Mouse (Mus musculus) ES-E14 (cell line): ENCODE data around the gene Dppa3. TPM values are rescaled to one million over a fixed set of nuclear protein-coding genes. Genes with fewer than 3 reads are reported as not detected.

Experiments
- DNase-seq: peaks from one replicate; pipeline ENCODE4 v3.0.0-alpha.2; 2013; ENCODE audit warnings: low read depth, low spot score
- H3K27ac ChIP-seq: 2 replicates; pipeline ENCODE4 v1.5.1; 2012; ENCODE audit warnings: low read depth, mild to moderate bottlenecking, low read length, moderate library complexity, mixed read lengths; ENCODE audit not compliant: poor library complexity, insufficient read depth, severe bottlenecking
- H3K36me3 ChIP-seq: 2 replicates; pipeline ENCODE4 v1.6.1; 2012; ENCODE audit warnings: mild to moderate bottlenecking, low read length, moderate library complexity, mixed read lengths; ENCODE audit not compliant: control insufficient read depth, poor library complexity, insufficient read depth, severe bottlenecking
- H3K4me1 ChIP-seq, 2 experiments: fragments of 150-350 bp in 1 of 2; sonication (generic) in 1 of 2; 2 replicates each; pipeline ENCODE4 v1.6.1; 2012; ENCODE audit warnings: low read length in 2 of 2, mild to moderate bottlenecking in 1 of 2, mixed read lengths in 1 of 2; ENCODE audit not compliant: control insufficient read depth in 2 of 2, insufficient read depth in 2 of 2, poor library complexity in 1 of 2
- H3K4me3 ChIP-seq, 2 experiments: fragments of 150-350 bp in 1 of 2; sonication (generic) in 1 of 2; 2 replicates each; pipeline ENCODE4 v1.5.1; 2012; ENCODE audit warnings: low read length in 2 of 2, low read depth in 1 of 2, mild to moderate bottlenecking in 1 of 2, mixed read lengths in 1 of 2; ENCODE audit not compliant: insufficient read depth in 1 of 2, poor library complexity in 1 of 2, severe bottlenecking in 1 of 2
- H3K9ac ChIP-seq: 2 replicates; pipeline ENCODE4 v1.6.1; 2012; ENCODE audit warnings: low read depth, mild to moderate bottlenecking, low read length, mixed read lengths; ENCODE audit not compliant: poor library complexity, insufficient read depth, severe bottlenecking
- H3K9me3 ChIP-seq: fragments of 150-350 bp; sonication (generic); 2 replicates; pipeline ENCODE4 v1.6.1; 2012; ENCODE audit warnings: low read depth, mild to moderate bottlenecking, low read length; ENCODE audit not compliant: control insufficient read depth, insufficient read depth
- CHD2 ChIP-seq: IDR thresholded peaks from 2 replicates; pipeline ENCODE4 v1.6.1; 2014; ENCODE audit warnings: mild to moderate bottlenecking, low read depth, low read length, inconsistent platforms
- HCFC1 ChIP-seq: IDR thresholded peaks from 2 replicates; pipeline ENCODE4 v1.6.1; 2012; ENCODE audit warnings: low read length, inconsistent platforms, borderline replicate concordance; ENCODE audit not compliant: insufficient read depth
- MAFK ChIP-seq: IDR thresholded peaks from 2 replicates; pipeline ENCODE4 v1.6.1; 2014; ENCODE audit warnings: mild to moderate bottlenecking, low read depth, low read length, inconsistent platforms; ENCODE audit not compliant: insufficient read depth
- ZC3H11A ChIP-seq: IDR thresholded peaks from 2 replicates; pipeline ENCODE4 v1.6.1; 2012; ENCODE audit warnings: low read depth, mild to moderate bottlenecking, inconsistent platforms, low read length, borderline replicate concordance
- ZNF384 ChIP-seq: IDR thresholded peaks from 2 replicates; pipeline ENCODE4 v1.6.1; 2012; ENCODE audit warnings: low read depth, low read length, inconsistent platforms
- in situ Hi-C, 2 experiments: fragments of 600-800 bp; cut with MboI; formaldehyde crosslinking; loops; one replicate each; pipeline ENCODE4 v1.15.1; 2025; ENCODE audit warnings: low sequenced_read_pairs in 2 of 2, inconsistent platforms in 1 of 2; ENCODE audit not compliant: unreplicated experiment in 2 of 2
- total RNA-seq: library from RNA; depleted of rRNA; stranded (reverse); fragments of 300-350 nt; gene quantifications from 2 replicates; pipeline ENCODE4 v1.2.3, GENCODE M21; 2012

Gene Dppa3
- total RNA-seq, 1 experiment = 19.2 TPM

DNA sequence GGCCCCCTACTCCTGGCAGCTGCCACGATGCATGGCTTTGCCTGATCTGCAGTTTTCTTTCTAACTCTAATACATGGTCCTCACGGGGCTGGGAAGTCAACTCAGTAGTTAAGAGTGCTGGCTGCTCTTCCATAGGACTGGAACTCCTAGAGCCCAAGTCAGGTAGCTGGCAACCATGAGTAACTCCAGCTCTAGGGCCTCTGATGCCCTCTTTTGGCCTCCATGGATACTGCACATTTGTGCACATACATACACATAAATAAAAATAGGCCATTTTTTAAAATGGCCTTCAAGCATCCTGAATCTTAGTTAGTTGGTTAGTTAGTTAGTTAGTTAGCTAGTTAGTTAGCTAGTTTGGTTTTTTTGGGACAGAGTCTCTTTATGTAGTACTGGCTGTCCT, 33.3 kb upstream of the Dppa3 start:
- in situ Hi-C loops = loop anchor here in 1 of 2 experiments (25.0 kb wide), 1 partner anchor 106 kb away; the partner anchor contains the start of gene Rimklb
- no peak overlapping the region for H3K27ac ChIP-seq
- H3K9me3 ChIP-seq = no peaks in the 10 kb centered on the region
- H3K4me1 ChIP-seq = 0 out of 4 replicates have a peak, but pooled peaks cover 0 to 2% of the 10 kb centered on the region in 2 experiments
- H3K36me3 ChIP-seq = no peaks in the 10 kb centered on the region; the same call in none of the 2 replicates
- TF ChIP-seq MAFK (no peak), HCFC1 (no peak)
- no peak overlapping the region for H3K4me3 ChIP-seq
- no peak for DNase-seq
- H3K9ac ChIP-seq = no peak overlapping the region

GRCm38 (mm10) chr6:122595637-122596036, 30.6 kb upstream of the Dppa3 start:
- Histone ChIP-seq H3K4me1 (0 out of 4 replicates have a peak, but pooled peaks cover 0 to 2% of the 10 kb centered on the region in 2 experiments), H3K27ac (no peak overlapping the region), H3K9me3 (no peaks in the 10 kb centered on the region), H3K9ac (no peak overlapping the region), H3K4me3 (no peak overlapping the region), H3K36me3 (peaks cover 2% of the 10 kb centered on the region; the same call in 1 of the 2 replicates)
- DNase-seq = no peak
- in situ Hi-C loops = loop anchor here in 1 of 2 experiments (25.0 kb wide), 1 partner anchor 108 kb away; the partner anchor contains the start of gene Rimklb
- no peak for TF ChIP-seq CHD2
- TF ChIP-seq ZC3H11A = no peak; the same call in 1 of the 2 replicates
- no peak for TF ChIP-seq MAFK
- TF ChIP-seq ZNF384 = no peak
- no peak for TF ChIP-seq HCFC1

GRCm38 (mm10) chr6:122596608-122597007, 29.6 kb upstream of the Dppa3 start:
- peaks cover 0 to 2% of the 10 kb centered on the region in 2 experiments; a peak in 1 of 4 replicates for H3K4me1 ChIP-seq
- in situ Hi-C loops = loop anchor here in 1 of 2 experiments (25.0 kb wide), 1 partner anchor 109 kb away; the partner anchor contains the start of gene Rimklb
- H3K27ac ChIP-seq = no peak overlapping the region
- peaks cover 2% of the 10 kb centered on the region; the same call in 1 of the 2 replicates for H3K36me3 ChIP-seq
- TF ChIP-seq MAFK = no peak
- no peak for TF ChIP-seq CHD2
- TF ChIP-seq ZNF384 = no peak
- no peak for TF ChIP-seq HCFC1
- no peak overlapping the region for H3K9ac ChIP-seq
- no peaks in the 10 kb centered on the region for H3K9me3 ChIP-seq
- no peak overlapping the region for H3K4me3 ChIP-seq
- no peak for DNase-seq

GRCm38 (mm10) chr6:122598014-122598413, 28.2 kb upstream of the Dppa3 start:
- TF ChIP-seq ZC3H11A (no peak), HCFC1 (no peak), ZNF384 (no peak), MAFK (no peak), CHD2 (no peak)
- Histone ChIP-seq H3K36me3 (0 out of 2 replicates have a peak, but pooled peaks cover 2% of the 10 kb centered on the region), H3K27ac (no peak overlapping the region), H3K9ac (no peak overlapping the region), H3K4me1 (peaks cover 0 to 2% of the 10 kb centered on the region in 2 experiments; a peak in 1 of 4 replicates), H3K4me3 (no peak overlapping the region), H3K9me3 (no peaks in the 10 kb centered on the region)
- no peak for DNase-seq
- in situ Hi-C loops = loop anchor here in 1 of 2 experiments (25.0 kb wide), 1 partner anchor 111 kb away; the partner anchor contains the start of gene Rimklb
